Mouse (Mus musculus) brain, embryonic 18.5 days (tissue): ENCODE measurements at regions not wholly inside any gene's neighbourhood (a gene's known extent, or its start where the extent isn't known, plus 50 kb on each side); places are given as distances from the start of the nearest gene placed in this dataset.

ENCODE experiments used
- DNase-seq: peaks from one replicate; pipeline ENCODE4 v3.0.0-alpha.2; 2012; ENCODE audit warnings: low read depth, low spot score

GRCm38 (mm10) chr12:71569662-71570061 lies 260.0 kb downstream of the Dact1 start:
- no peak for DNase-seq

GRCm38 (mm10) chr12:71570116-71570515 lies 260.4 kb downstream of the Dact1 start:
- no peak for DNase-seq

GRCm38 (mm10) chr12:71572833-71573446 lies 257.9 kb upstream of the Daam1 start:
- no peak for DNase-seq

GRCm38 (mm10) chr12:71573456-71573855 lies 257.4 kb upstream of the Daam1 start:
- DNase-seq = no peak

GRCm38 (mm10) chr12:71574685-71575084 lies 256.2 kb upstream of the Daam1 start:
- DNase-seq = no peak

GRCm38 (mm10) chr12:71577349-71577748 lies 253.5 kb upstream of the Daam1 start:
- no peak for DNase-seq

GRCm38 (mm10) chr12:71578006-71578405 lies 252.9 kb upstream of the Daam1 start:
- DNase-seq = no peak

- DNase-seq = no peak
Observed at GRCm38 (mm10) chr12:71578912-71579311, 252.0 kb upstream of the Daam1 start.

GRCm38 (mm10) chr12:71580532-71581290 lies 250.2 kb upstream of the Daam1 start:
- no peak for DNase-seq

GRCm38 (mm10) chr12:71584618-71585017 lies 246.3 kb upstream of the Daam1 start:
- DNase-seq = no peak

- no peak for DNase-seq
Observed at GRCm38 (mm10) chr12:71598641-71599040, 232.2 kb upstream of the Daam1 start.

GRCm38 (mm10) chr12:71601091-71601690 lies 229.7 kb upstream of the Daam1 start:
- DNase-seq = no peak

- DNase-seq = no peak
Observed at GRCm38 (mm10) chr12:71603136-71603535, 227.7 kb upstream of the Daam1 start.

GRCm38 (mm10) chr12:71606366-71606765 lies 224.5 kb upstream of the Daam1 start:
- DNase-seq = peak; percentile 62

- DNase-seq = no peak
Observed at GRCm38 (mm10) chr12:71607966-71608365, 222.9 kb upstream of the Daam1 start.

GRCm38 (mm10) chr12:71613326-71613725 lies 217.6 kb upstream of the Daam1 start:
- DNase-seq = no peak

GRCm38 (mm10) chr12:71614945-71615344 lies 215.9 kb upstream of the Daam1 start:
- no peak for DNase-seq

GRCm38 (mm10) chr12:71615383-71615782 lies 215.5 kb upstream of the Daam1 start:
- DNase-seq = no peak

GRCm38 (mm10) chr12:71616121-71616520 lies 214.8 kb upstream of the Daam1 start:
- no peak for DNase-seq

GRCm38 (mm10) chr12:71618466-71618865 lies 212.4 kb upstream of the Daam1 start:
- DNase-seq = no peak

GRCm38 (mm10) chr12:71618956-71619355 lies 211.9 kb upstream of the Daam1 start:
- no peak for DNase-seq

- no peak for DNase-seq
Observed at GRCm38 (mm10) chr12:71619561-71619960, 211.3 kb upstream of the Daam1 start.

- DNase-seq = no peak
Observed at GRCm38 (mm10) chr12:71621542-71621941, 209.3 kb upstream of the Daam1 start.
